Mouse (Mus musculus) bone marrow, adult 2 months (tissue): ENCODE measurements at regions not wholly inside any gene's neighbourhood (a gene's known extent, or its start where the extent isn't known, plus 50 kb on each side); places are given as distances from the start of the nearest gene placed in this dataset.

Source experiments
- CTCF ChIP-seq: fragments of 200-500 bp; IDR thresholded peaks from 2 replicates; pipeline ENCODE4 v1.5.1; 2011; ENCODE audit warnings: low read length, control low read depth; ENCODE audit not compliant: control insufficient read depth, insufficient read depth
- POLR2A ChIP-seq: fragments of 200-500 bp; IDR thresholded peaks from 2 replicates; pipeline ENCODE4 v1.6.1; 2011; ENCODE audit warnings: low read depth, mild to moderate bottlenecking, control low read depth, low read length, borderline replicate concordance; ENCODE audit not compliant: control insufficient read depth

DNA sequence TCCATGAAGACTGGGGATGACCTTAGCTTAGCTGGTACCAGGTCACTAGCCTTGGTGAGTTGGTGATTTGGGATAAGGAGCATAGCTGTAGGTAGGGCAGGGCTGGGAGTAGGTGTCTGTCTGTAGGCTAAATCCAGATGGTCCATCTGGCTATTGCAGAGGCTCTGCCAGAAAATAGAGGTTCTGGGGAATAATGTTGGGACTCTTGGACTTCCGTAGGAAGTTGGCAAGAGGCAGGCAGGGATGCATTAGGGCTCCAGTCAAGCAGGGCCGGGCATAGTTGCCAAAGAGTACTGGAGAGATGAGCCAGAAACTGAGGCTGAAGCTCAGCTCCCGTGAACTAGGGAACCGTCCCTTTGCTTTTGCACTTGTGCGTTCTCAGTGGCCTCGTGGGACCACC is 278.7 kb upstream of the 4931429L15Rik start:
- TF ChIP-seq CTCF (no peak), POLR2A (no peak)
